33 mouse cellular contexts compared by ENCODE assay signal in the genomic region with DNA sequence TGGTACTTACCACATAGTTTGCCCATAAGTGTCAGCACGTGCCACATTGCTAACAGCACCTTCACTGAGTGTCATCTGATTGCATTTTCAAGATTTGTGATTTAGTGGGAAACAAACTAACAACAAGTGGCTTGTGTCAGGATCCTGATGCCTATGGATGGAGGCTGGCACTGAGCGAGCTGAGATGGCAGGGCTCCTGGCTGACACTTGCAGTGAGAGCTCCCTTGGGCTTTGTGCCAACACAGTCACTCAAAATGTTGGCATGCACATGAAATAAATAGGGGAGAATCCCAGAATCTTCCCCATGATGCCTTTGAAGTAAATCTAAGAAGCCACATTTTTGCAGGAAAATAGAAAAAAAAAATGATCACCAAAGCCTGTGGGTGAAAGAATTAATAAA. TPM values are rescaled to one million over a fixed set of nuclear protein-coding genes. Genes with fewer than 3 reads are reported as not detected.
DNase-seq lines count a peak whose midpoint lies in the region; ATAC-seq and TF ChIP-seq lines count a peak whose summit lies in the region.
"Had no signal": no experiment of that assay in that cellular context is flagged by ENCODE, and none has a peak within 500 bp of the region (broad histone marks: within the 10 kb centered on the region; RNA-seq: fewer than 3 reads in every experiment).

No protein-coding gene starts in this region.

- no peaks in the 10 kb centered on the region for H3K4me1 ChIP-seq in forebrain, embryonic 13.5 days
- H3K4me1 ChIP-seq in forebrain, embryonic 15.5 days, result no peaks in the 10 kb centered on the region
- no peaks in the 10 kb centered on the region for H3K4me1 ChIP-seq in kidney, adult 2 months (ENCODE audit: control insufficient read depth, insufficient read depth, low read length)
- H3K4me1 ChIP-seq in embryonic facial prominence, embryonic 10.5 days, result no peaks in the 10 kb centered on the region
- H3K4me1 ChIP-seq: embryonic facial prominence, embryonic 13.5 days; hindbrain, embryonic 10.5 days; intestine, embryonic 15.5 days; limb, embryonic 12.5 days; liver, embryonic 15.5 days; megakaryocyte, embryonic 14.5 days; midbrain, embryonic 12.5 days had no signal

- H3K4me3 ChIP-seq in forebrain, embryonic 13.5 days, result no peak overlapping the region
- no peak overlapping the region for H3K4me3 ChIP-seq in forebrain, embryonic 15.5 days
- H3K4me3 ChIP-seq in kidney, adult 2 months (ENCODE audit: insufficient read depth, low read depth, low read length), result no peak overlapping the region
- no peak overlapping the region for H3K4me3 ChIP-seq in embryonic facial prominence, embryonic 10.5 days
- H3K4me3 ChIP-seq: embryonic facial prominence, embryonic 13.5 days; hindbrain, embryonic 10.5 days; intestine, embryonic 15.5 days; limb, embryonic 12.5 days; liver, embryonic 15.5 days; megakaryocyte, embryonic 14.5 days; midbrain, embryonic 12.5 days had no signal

- DNase-seq in adrenal gland, adult 2 months, result peak; percentile 33
- no peak for DNase-seq in adrenal gland, adult 18-20 months (ENCODE audit: low spot score in 2 of 2)
- peak; percentile 4 for DNase-seq in kidney, adult 2 months
- DNase-seq in kidney, postnatal 10 days, result no peak
- DNase-seq in adrenal gland, postnatal 36 days, result peak; percentile 27 to 39
- DNase-seq in embryonic facial prominence, embryonic 10.5 days (ENCODE audit: low spot score), result no peak
- DNase-seq: cerebellum, adult 8-10 months; embryo, embryonic 11 days; gastrocnemius, postnatal 10 days; heart, postnatal 14 days; kidney, adult 8-10 months; layer of hippocampus, adult 9-11 months; lung, postnatal 4 days; thymus, adult 2 months; thymus, postnatal 36 days had no signal

- H3K4me2 ChIP-seq in forebrain, embryonic 13.5 days, result no peak overlapping the region
- no peak overlapping the region for H3K4me2 ChIP-seq in forebrain, embryonic 15.5 days (replicated peaks)
- H3K4me2 ChIP-seq: embryonic facial prominence, embryonic 13.5 days; intestine, embryonic 15.5 days; limb, embryonic 12.5 days; liver, embryonic 15.5 days; midbrain, embryonic 12.5 days had no signal

- ATAC-seq in forebrain, embryonic 13.5 days, result 0 out of 2 replicates have a peak, but pooled peaks have one; percentile 53
- ATAC-seq in forebrain, embryonic 15.5 days (replicated peaks), result no peak; the same call in 1 of the 2 replicates
- ATAC-seq: hindbrain, embryonic 16.5 days; intestine, embryonic 15.5 days had no signal

- TF ChIP-seq POLR2A in kidney, adult 2 months (IDR thresholded peaks at IDR 0.05; ENCODE audit: low read depth, low read length), result no peak

- H3K27me3 ChIP-seq in forebrain, embryonic 13.5 days, result no peaks in the 10 kb centered on the region
- H3K27me3 ChIP-seq in forebrain, embryonic 15.5 days, result no peaks in the 10 kb centered on the region
- no peaks in the 10 kb centered on the region for H3K27me3 ChIP-seq in kidney, adult 2 months (replicated peaks; ENCODE audit: control insufficient read depth, insufficient read depth, low read length)
- H3K27me3 ChIP-seq in embryonic facial prominence, embryonic 10.5 days (replicated peaks; ENCODE audit: low read depth, poor library complexity, severe bottlenecking), result no peaks in the 10 kb centered on the region
- H3K27me3 ChIP-seq: CH12.LX; embryonic facial prominence, embryonic 13.5 days; intestine, embryonic 15.5 days; limb, embryonic 12.5 days; liver, embryonic 15.5 days; megakaryocyte, embryonic 14.5 days; midbrain, embryonic 12.5 days had no signal

- H3K27ac ChIP-seq in forebrain, embryonic 13.5 days, result no peak overlapping the region
- H3K27ac ChIP-seq in forebrain, embryonic 15.5 days (replicated peaks), result no peak overlapping the region
- H3K27ac ChIP-seq in kidney, adult 2 months (ENCODE audit: insufficient read depth, low read depth, low read length), result no peak overlapping the region
- H3K27ac ChIP-seq in embryonic facial prominence, embryonic 10.5 days (replicated peaks), result no peak overlapping the region
- H3K27ac ChIP-seq: embryonic facial prominence, embryonic 13.5 days; hindbrain, embryonic 10.5 days; intestine, embryonic 15.5 days; kidney, postnatal 0 days; limb, embryonic 12.5 days; liver, embryonic 15.5 days; midbrain, embryonic 12.5 days had no signal

- peaks cover 12% of the 10 kb centered on the region for H3K36me3 ChIP-seq in forebrain, embryonic 13.5 days (ENCODE audit: poor library complexity, severe bottlenecking)
- H3K36me3 ChIP-seq in forebrain, embryonic 15.5 days, result no peaks in the 10 kb centered on the region
- no peaks in the 10 kb centered on the region for H3K36me3 ChIP-seq in kidney, adult 2 months (ENCODE audit: control insufficient read depth, insufficient read depth, low read length)
- H3K36me3 ChIP-seq in embryonic facial prominence, embryonic 10.5 days (replicated peaks), result peaks cover 40% of the 10 kb centered on the region
- H3K36me3 ChIP-seq: midbrain, embryonic 12.5 days had no signal

- TF ChIP-seq CTCF in kidney, adult 2 months (conservative IDR thresholded peaks at IDR 0.05; ENCODE audit: insufficient read depth, insufficient read length, low read depth, low read length), result no peak

- H3K9ac ChIP-seq in forebrain, embryonic 13.5 days, result no peak overlapping the region
- no peak overlapping the region for H3K9ac ChIP-seq in forebrain, embryonic 15.5 days (replicated peaks)
- H3K9ac ChIP-seq: embryonic facial prominence, embryonic 13.5 days; intestine, embryonic 15.5 days; limb, embryonic 12.5 days; liver, embryonic 15.5 days; midbrain, embryonic 12.5 days had no signal

- 78% methylated on average over 2 of the region's 2 CpGs for WGBS in forebrain, embryonic 13.5 days
- 60% methylated on average over 2 of the region's 2 CpGs for WGBS in forebrain, embryonic 15.5 days
- 87% methylated on average over 2 of the region's 2 CpGs for WGBS in kidney, adult 2 months
- 87% methylated on average over 2 of the region's 2 CpGs for WGBS in embryonic facial prominence, embryonic 10.5 days

- H3K9me3 ChIP-seq in forebrain, embryonic 13.5 days (replicated peaks), result no peaks in the 10 kb centered on the region
- no peaks in the 10 kb centered on the region for H3K9me3 ChIP-seq in forebrain, embryonic 15.5 days
- H3K9me3 ChIP-seq in embryonic facial prominence, embryonic 10.5 days, result no peaks in the 10 kb centered on the region
- H3K9me3 ChIP-seq: embryonic facial prominence, embryonic 13.5 days; hindbrain, embryonic 10.5 days; intestine, embryonic 15.5 days; limb, embryonic 12.5 days; liver, embryonic 15.5 days; megakaryocyte, embryonic 14.5 days; midbrain, embryonic 12.5 days had no signal

RNA-seq across cellular contexts. Expression of a gene that starts 22.4 kb away (rescaled TPM):
- total RNA-seq in adrenal gland, adult 2 months (2021), result not detected
- not detected in 2 replicates for polyA plus RNA-seq in adrenal gland, adult 2 months (2012; rRNA removed)
- total RNA-seq in adrenal gland, adult 18-20 months (2021), result not detected
- 3.4 and 12.2 TPM in 2 replicates for polyA plus RNA-seq in forebrain, embryonic 13.5 days (2015; fragmentation: Nextera tagmentation; extraction: Ambion mirVana)
- 5.9 and 8.0 TPM in 2 replicates for polyA plus RNA-seq in forebrain, embryonic 15.5 days (2015; fragmentation: Nextera tagmentation; extraction: Ambion mirVana)
- polyA plus RNA-seq in kidney, adult 2 months (2012; rRNA removed), result not detected in 2 replicates
- total RNA-seq in adrenal gland, postnatal 36 days (2021), result not detected
- 0.61 and 0.68 TPM in 2 replicates for polyA plus RNA-seq in embryonic facial prominence, embryonic 10.5 days (2016; fragmentation: Nextera tagmentation; extraction: Ambion mirVana)
- total RNA-seq: ES-E14; gastrocnemius, postnatal 10 days; heart, postnatal 14 days; left cerebral cortex, postnatal 14 days; liver, adult 2 months; monocyte, adult 5-6 weeks had no signal
- polyA plus RNA-seq: gonadal fat pad, adult 2 months; kidney, postnatal 0 days; large intestine, adult 2 months; liver, adult 2 months; thymus, adult 2 months had no signal

RNA-seq across cellular contexts. Expression of a gene that starts 33.5 kb away (rescaled TPM):
- total RNA-seq in adrenal gland, adult 2 months (2021), result under 1 TPM; 0.62 to 0.89 TPM
- 0.12 and 0.20 TPM in 2 replicates for polyA plus RNA-seq in adrenal gland, adult 2 months (2012; rRNA removed)
- total RNA-seq in adrenal gland, adult 18-20 months (2021), result under 1 TPM; 0.23 to 0.48 TPM
- polyA plus RNA-seq in forebrain, embryonic 13.5 days (2015; fragmentation: Nextera tagmentation; extraction: Ambion mirVana), result 9.1 and 10.6 TPM in 2 replicates
- polyA plus RNA-seq in forebrain, embryonic 15.5 days (2015; fragmentation: Nextera tagmentation; extraction: Ambion mirVana), result 5.5 and 5.6 TPM in 2 replicates
- 0.06 and 0.16 TPM in 2 replicates for polyA plus RNA-seq in kidney, adult 2 months (2012; rRNA removed)
- total RNA-seq in adrenal gland, postnatal 36 days (2021), result 1 to 10 TPM in 1 of 2 experiments, under 1 TPM in 1; 0.96 to 1.6 TPM
- 13.8 and 16.0 TPM in 2 replicates for polyA plus RNA-seq in embryonic facial prominence, embryonic 10.5 days (2016; fragmentation: Nextera tagmentation; extraction: Ambion mirVana)

RNA-seq across cellular contexts. Expression of a gene that starts 33.5 kb away (rescaled TPM):
- 10 to 100 TPM in 1 of 2 experiments, 1 to 10 TPM in 1; 7.1 to 12.0 TPM for total RNA-seq in adrenal gland, adult 2 months (2021)
- polyA plus RNA-seq in adrenal gland, adult 2 months (2012; rRNA removed), result 0.80 and 0.95 TPM in 2 replicates
- 1 to 10 TPM; 6.9 to 8.4 TPM for total RNA-seq in adrenal gland, adult 18-20 months (2021)
- polyA plus RNA-seq in forebrain, embryonic 13.5 days (2015; fragmentation: Nextera tagmentation; extraction: Ambion mirVana), result 66.6 and 72.7 TPM in 2 replicates
- 39.8 and 42.7 TPM in 2 replicates for polyA plus RNA-seq in forebrain, embryonic 15.5 days (2015; fragmentation: Nextera tagmentation; extraction: Ambion mirVana)
- 4.8 and 7.1 TPM in 2 replicates for polyA plus RNA-seq in kidney, adult 2 months (2012; rRNA removed)
- 10 to 100 TPM; 10.5 to 10.7 TPM for total RNA-seq in adrenal gland, postnatal 36 days (2021)
- 113 and 118 TPM in 2 replicates for polyA plus RNA-seq in embryonic facial prominence, embryonic 10.5 days (2016; fragmentation: Nextera tagmentation; extraction: Ambion mirVana)

Comparison
In these comparisons a context has a peak if more than half of its experiments do, and no peak if none do; other contexts are left out.
1. DNase-seq: peak in adrenal gland, adult 2 months (single experiment), kidney, adult 2 months (single experiment) and adrenal gland, postnatal 36 days (2 of 2); none in adrenal gland, adult 18-20 months (0 of 2), kidney, postnatal 10 days (single experiment) and embryonic facial prominence, embryonic 10.5 days (single experiment).